ENCODE assay signal across 8 mouse cellular contexts in the genomic region with DNA sequence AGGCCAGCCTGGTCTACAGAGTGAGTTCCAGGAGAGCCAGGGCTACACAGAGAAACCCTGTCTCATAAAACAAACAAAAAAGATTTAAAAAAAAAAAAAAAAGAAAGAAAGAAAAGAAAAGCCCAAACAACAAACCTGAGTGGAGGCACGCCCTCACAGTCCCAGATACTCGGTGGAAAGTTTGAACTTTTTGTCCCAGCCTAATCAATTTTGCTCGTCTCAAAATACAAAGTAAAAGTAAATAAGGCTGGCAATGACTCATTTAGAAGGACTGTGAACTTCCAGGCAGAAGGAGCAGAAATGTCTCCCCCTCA. TPM values are rescaled to one million over a fixed set of nuclear protein-coding genes. Genes with fewer than 3 reads are reported as not detected.
DNase-seq lines count a peak whose midpoint lies in the region; ATAC-seq lines count a peak whose summit lies in the region.

No protein-coding gene starts in this region.

- H3K27me3 ChIP-seq in heart, embryonic 10.5 days (ENCODE audit: insufficient read depth, poor library complexity, severe bottlenecking): no peaks in the 10 kb centered on the region
- H3K27me3 ChIP-seq in forebrain, embryonic 14.5 days (replicated peaks; ENCODE audit: control insufficient read depth, insufficient read depth, low read length): no peaks in the 10 kb centered on the region
- H3K27me3 ChIP-seq in liver, embryonic 13.5 days: no peaks in the 10 kb centered on the region

- peak overlapping the region; percentile 80; the same call in 1 of the 2 replicates for H3K9ac ChIP-seq in forebrain, embryonic 14.5 days (ENCODE audit: low read length)
- H3K9ac ChIP-seq in liver, embryonic 13.5 days: peak overlapping the region; percentile 84

- WGBS in heart, embryonic 10.5 days: 35% methylated on average over 3 of the region's 3 CpGs
- 42% methylated on average over 3 of the region's 3 CpGs for WGBS in forebrain, embryonic 14.5 days
- WGBS in liver, embryonic 13.5 days (ENCODE audit: insufficient replicate concordance): 15% methylated on average over 3 of the region's 3 CpGs

- peak overlapping the region; percentile 93 for H3K27ac ChIP-seq in heart, embryonic 10.5 days
- peak overlapping the region; percentile 90; the same call in 1 of the 2 replicates for H3K27ac ChIP-seq in forebrain, embryonic 14.5 days (ENCODE audit: low read depth, low read length)
- peak overlapping the region; percentile 81 for H3K27ac ChIP-seq in liver, embryonic 13.5 days

- H3K9me3 ChIP-seq in heart, embryonic 10.5 days: no peaks in the 10 kb centered on the region
- no peaks in the 10 kb centered on the region for H3K9me3 ChIP-seq in forebrain, embryonic 14.5 days (replicated peaks; ENCODE audit: control insufficient read depth, low read length)
- no peaks in the 10 kb centered on the region for H3K9me3 ChIP-seq in liver, embryonic 13.5 days (replicated peaks)

- H3K4me3 ChIP-seq in heart, embryonic 10.5 days: peak overlapping the region; percentile 85
- peak overlapping the region; percentile 56 for H3K4me3 ChIP-seq in forebrain, embryonic 14.5 days (ENCODE audit: low read depth, low read length)
- peak overlapping the region; percentile 72 for H3K4me3 ChIP-seq in liver, embryonic 13.5 days (replicated peaks)

- H3K4me2 ChIP-seq in forebrain, embryonic 14.5 days (ENCODE audit: low read length): peak overlapping the region; percentile 98
- H3K4me2 ChIP-seq in liver, embryonic 13.5 days: peak overlapping the region; percentile 98

- H3K36me3 ChIP-seq in heart, embryonic 10.5 days: peaks cover 36% of the 10 kb centered on the region
- peaks cover 63% of the 10 kb centered on the region for H3K36me3 ChIP-seq in forebrain, embryonic 14.5 days (ENCODE audit: control insufficient read depth, insufficient read depth, low read length)
- peaks cover 8% of the 10 kb centered on the region for H3K36me3 ChIP-seq in liver, embryonic 13.5 days

- ATAC-seq in CD4-positive, CD25-positive, alpha-beta regulatory T cell, adult 4 months: peak; percentile 0
- no peak for ATAC-seq in forebrain, embryonic 14.5 days
- no peak for ATAC-seq in liver, embryonic 13.5 days (ENCODE audit: low read depth)

- peaks cover 20% of the 10 kb centered on the region for H3K4me1 ChIP-seq in heart, embryonic 10.5 days
- peaks cover 4% of the 10 kb centered on the region; the same call in 1 of the 2 replicates for H3K4me1 ChIP-seq in forebrain, embryonic 14.5 days (ENCODE audit: control insufficient read depth, insufficient read depth, low read length)
- H3K4me1 ChIP-seq in liver, embryonic 13.5 days (replicated peaks): peaks cover 34% of the 10 kb centered on the region

- DNase-seq in heart, embryonic 10.5 days (ENCODE audit: low spot score): no peak
- DNase-seq in heart, adult 9 months (ENCODE audit: low spot score in 2 of 2): no peak
- no peak for DNase-seq in forebrain, embryonic 14.5 days (ENCODE audit: low spot score)
- DNase-seq in liver, embryonic 13.5 days: no peak
- no peak for DNase-seq in right cerebral cortex, postnatal 4 days
- no peak for DNase-seq in left cerebral cortex, adult 9 months (ENCODE audit: low spot score in 2 of 2)
- no peak for DNase-seq in urinary bladder, postnatal 4 days (ENCODE audit: low spot score in 2 of 2)

RNA-seq across cellular contexts. Expression of a gene that starts 1.0 kb away (rescaled TPM):
- polyA plus RNA-seq in heart, embryonic 10.5 days (2016; fragmentation: Nextera tagmentation; extraction: Ambion mirVana): 19.5 and 21.1 TPM in 2 replicates
- polyA plus RNA-seq in CD4-positive, CD25-positive, alpha-beta regulatory T cell, adult 4 months (2017; shearing (Covaris generic)): 10 to 100 TPM; 44.1 to 56.6 TPM
- 19.0 and 20.6 TPM in 2 replicates for polyA plus RNA-seq in forebrain, embryonic 14.5 days (2014; fragmentation: Nextera tagmentation; extraction: Ambion mirVana)
- polyA plus RNA-seq in liver, embryonic 13.5 days (2015; fragmentation: Nextera tagmentation; extraction: Ambion mirVana): 16.5 and 16.9 TPM in 2 replicates

RNA-seq across cellular contexts. Expression of a gene that starts 9.4 kb away (rescaled TPM):
- 13.0 and 23.1 TPM in 2 replicates for polyA plus RNA-seq in heart, embryonic 10.5 days (2016; fragmentation: Nextera tagmentation; extraction: Ambion mirVana)
- 1 to 10 TPM; 2.2 to 2.6 TPM for polyA plus RNA-seq in CD4-positive, CD25-positive, alpha-beta regulatory T cell, adult 4 months (2017; shearing (Covaris generic))
- polyA plus RNA-seq in forebrain, embryonic 14.5 days (2014; fragmentation: Nextera tagmentation; extraction: Ambion mirVana): 70.6 and 76.3 TPM in 2 replicates
- 0.93 and 1.0 TPM in 2 replicates for polyA plus RNA-seq in liver, embryonic 13.5 days (2015; fragmentation: Nextera tagmentation; extraction: Ambion mirVana)

RNA-seq across cellular contexts. Expression of a gene that starts 9.5 kb away (rescaled TPM):
- 0.67 and 0.97 TPM in 2 replicates for polyA plus RNA-seq in heart, embryonic 10.5 days (2016; fragmentation: Nextera tagmentation; extraction: Ambion mirVana)
- not detected for polyA plus RNA-seq in CD4-positive, CD25-positive, alpha-beta regulatory T cell, adult 4 months (2017; shearing (Covaris generic))
- 2.2 and 3.2 TPM in 2 replicates for polyA plus RNA-seq in forebrain, embryonic 14.5 days (2014; fragmentation: Nextera tagmentation; extraction: Ambion mirVana)
- polyA plus RNA-seq in liver, embryonic 13.5 days (2015; fragmentation: Nextera tagmentation; extraction: Ambion mirVana): 0.22 and 0.36 TPM in 2 replicates

RNA-seq across cellular contexts. Expression of a gene that starts 20.4 kb away (rescaled TPM):
- polyA plus RNA-seq in heart, embryonic 10.5 days (2016; fragmentation: Nextera tagmentation; extraction: Ambion mirVana): 0.12 and 0.48 TPM in 2 replicates
- polyA plus RNA-seq in CD4-positive, CD25-positive, alpha-beta regulatory T cell, adult 4 months (2017; shearing (Covaris generic)): not detected
- 18.8 and 20.7 TPM in 2 replicates for polyA plus RNA-seq in forebrain, embryonic 14.5 days (2014; fragmentation: Nextera tagmentation; extraction: Ambion mirVana)
- polyA plus RNA-seq in liver, embryonic 13.5 days (2015; fragmentation: Nextera tagmentation; extraction: Ambion mirVana): 0.09 and 0.13 TPM in 2 replicates

RNA-seq across cellular contexts. Expression of a gene that starts 20.7 kb away (rescaled TPM):
- 43.3 and 51.9 TPM in 2 replicates for polyA plus RNA-seq in heart, embryonic 10.5 days (2016; fragmentation: Nextera tagmentation; extraction: Ambion mirVana)
- 10 to 100 TPM; 35.8 to 41.2 TPM for polyA plus RNA-seq in CD4-positive, CD25-positive, alpha-beta regulatory T cell, adult 4 months (2017; shearing (Covaris generic))
- 129 and 141 TPM in 2 replicates for polyA plus RNA-seq in forebrain, embryonic 14.5 days (2014; fragmentation: Nextera tagmentation; extraction: Ambion mirVana)
- 19.4 and 21.0 TPM in 2 replicates for polyA plus RNA-seq in liver, embryonic 13.5 days (2015; fragmentation: Nextera tagmentation; extraction: Ambion mirVana)
